Mouse (Mus musculus): Measurements from ENCODE around the gene Bsnd. TPM values are rescaled to one million over a fixed set of nuclear protein-coding genes. Genes with fewer than 3 reads are reported as not detected.
A peak's percentile ranks its signal among the peaks of the same experiment; 100 is the strongest.

Bsnd gene
- polyA plus RNA-seq, 1 experiment from 2014 or later = not detected

- H3K9me3 ChIP-seq = no peaks in the 10 kb centered on the region
- no peak overlapping the region for H3K4me3 ChIP-seq (replicated peaks)
- H3K4me1 ChIP-seq (replicated peaks) = no peaks in the 10 kb centered on the region
- 46% methylated on average over 6 of the region's 6 CpGs for WGBS
- no peaks in the 10 kb centered on the region for H3K36me3 ChIP-seq
- H3K27me3 ChIP-seq = peaks cover 9% of the 10 kb centered on the region; the same call in 1 of the 2 replicates
- no peak for ATAC-seq (ENCODE audit: insufficient number of reproducible peaks, insufficient read depth, low FRiP score, low TSS enrichment, low read depth)
- no peak overlapping the region for H3K4me2 ChIP-seq
- no peak overlapping the region for H3K27ac ChIP-seq
- H3K9ac ChIP-seq (replicated peaks) = no peak overlapping the region
Measured at GRCm38 (mm10) chr4:106514606-106515005, 22.5 kb upstream of the Bsnd start.

DNA sequence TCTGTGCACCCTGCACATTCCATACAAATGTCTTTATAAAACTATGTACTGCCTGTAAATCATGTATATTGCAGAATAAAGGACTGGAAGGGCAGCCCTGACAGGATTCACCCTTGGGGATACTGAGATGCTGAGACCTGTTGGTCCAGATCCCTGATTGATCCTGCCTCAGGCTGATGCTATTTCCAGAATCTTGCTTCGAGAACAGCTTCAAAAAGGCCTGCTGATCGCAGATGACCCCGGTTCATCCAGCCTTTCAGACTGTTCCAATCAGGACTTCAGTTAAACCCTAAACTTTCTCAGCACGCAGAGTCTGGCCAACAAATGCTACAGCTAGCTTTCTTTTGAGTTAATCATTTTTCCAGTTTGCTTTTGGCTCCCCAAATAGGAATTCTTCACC lies 17.8 kb upstream of the Bsnd start:
- Histone ChIP-seq H3K9me3 (no peaks in the 10 kb centered on the region), H3K4me3 (replicated peaks) (no peak overlapping the region), H3K36me3 (no peaks in the 10 kb centered on the region), H3K27me3 (peaks cover 11% of the 10 kb centered on the region), H3K9ac (replicated peaks) (no peak overlapping the region), H3K4me2 (no peak overlapping the region), H3K27ac (no peak overlapping the region), H3K4me1 (replicated peaks) (no peaks in the 10 kb centered on the region)
- ATAC-seq (ENCODE audit: insufficient number of reproducible peaks, insufficient read depth, low FRiP score, low TSS enrichment, low read depth) = no peak
- WGBS = 79% methylated on average over 4 of the region's 4 CpGs

GRCm38 (mm10) chr4:106505453-106506058 lies 13.5 kb upstream of the Bsnd start:
- no peak for ATAC-seq (ENCODE audit: insufficient number of reproducible peaks, insufficient read depth, low FRiP score, low TSS enrichment, low read depth)
- no peak overlapping the region for H3K27ac ChIP-seq
- no peaks in the 10 kb centered on the region for H3K4me1 ChIP-seq (replicated peaks)
- WGBS = 73% methylated on average over 14 of the region's 14 CpGs
- H3K4me3 ChIP-seq (replicated peaks) = no peak overlapping the region
- H3K4me2 ChIP-seq = no peak overlapping the region
- no peaks in the 10 kb centered on the region for H3K36me3 ChIP-seq
- H3K9me3 ChIP-seq = no peaks in the 10 kb centered on the region; the same call in 1 of the 2 replicates
- no peak overlapping the region for H3K9ac ChIP-seq (replicated peaks)
- H3K27me3 ChIP-seq = peaks cover 5% of the 10 kb centered on the region; the same call in 1 of the 2 replicates

DNA sequence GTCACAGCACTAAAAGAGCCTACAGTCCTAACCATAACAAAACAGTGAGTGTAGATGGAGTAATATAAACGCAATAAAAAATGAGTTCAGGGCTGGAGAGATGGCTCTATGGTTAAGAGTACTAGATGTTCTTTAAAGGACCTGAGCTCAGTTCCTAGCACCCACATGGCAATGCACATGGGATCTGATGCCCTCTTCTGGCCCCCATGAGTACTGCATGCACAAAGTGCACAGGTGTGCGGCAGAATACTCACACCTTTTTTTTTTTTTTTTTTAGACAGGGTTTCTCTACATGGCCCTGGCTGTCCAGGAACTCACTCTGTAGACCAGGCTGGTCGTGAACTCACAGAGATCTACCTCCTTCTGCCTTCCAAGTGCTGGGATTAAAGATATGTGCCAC lies 11.5 kb upstream of the Bsnd start:
- no peak overlapping the region for H3K9ac ChIP-seq (replicated peaks)
- no peak overlapping the region for H3K4me3 ChIP-seq (replicated peaks)
- no peaks in the 10 kb centered on the region; the same call in 1 of the 2 replicates for H3K9me3 ChIP-seq
- no peak overlapping the region for H3K4me2 ChIP-seq
- H3K27ac ChIP-seq = no peak overlapping the region
- H3K27me3 ChIP-seq = peaks cover 5% of the 10 kb centered on the region; the same call in 1 of the 2 replicates
- peaks cover 15% of the 10 kb centered on the region for H3K4me1 ChIP-seq (replicated peaks)
- no peaks in the 10 kb centered on the region for H3K36me3 ChIP-seq
- ATAC-seq (ENCODE audit: insufficient number of reproducible peaks, insufficient read depth, low FRiP score, low TSS enrichment, low read depth) = no peak
- 94% methylated on average over 3 of the region's 3 CpGs for WGBS

DNA sequence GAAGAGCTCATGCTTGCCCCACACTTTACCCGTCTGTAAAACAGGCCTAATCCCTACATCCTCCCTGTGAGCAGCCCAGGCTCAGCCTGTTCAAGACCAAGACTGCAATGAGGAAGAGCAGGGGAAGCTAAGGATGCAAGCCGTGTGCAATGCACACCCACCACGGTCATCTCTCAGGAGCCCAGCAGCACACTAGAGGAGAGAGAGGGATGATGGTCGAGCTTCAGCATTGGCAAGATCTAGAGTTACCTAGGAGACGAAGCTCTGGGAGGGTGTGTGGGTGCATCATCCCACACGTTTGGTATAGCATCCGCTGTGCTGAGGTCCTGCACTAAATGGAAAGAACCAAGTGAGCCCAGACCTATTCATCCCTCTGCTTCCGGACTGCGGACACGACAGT lies 8.0 kb upstream of the Bsnd start:
- no peaks in the 10 kb centered on the region; the same call in 1 of the 2 replicates for H3K9me3 ChIP-seq
- H3K4me1 ChIP-seq (replicated peaks) = peaks cover 23% of the 10 kb centered on the region
- no peak overlapping the region for H3K4me3 ChIP-seq (replicated peaks)
- H3K9ac ChIP-seq (replicated peaks) = no peak overlapping the region
- H3K27ac ChIP-seq = no peak overlapping the region
- no peaks in the 10 kb centered on the region for H3K36me3 ChIP-seq
- ATAC-seq (ENCODE audit: insufficient number of reproducible peaks, insufficient read depth, low FRiP score, low TSS enrichment, low read depth) = no peak
- H3K27me3 ChIP-seq = peaks cover 8% of the 10 kb centered on the region; the same call in 1 of the 2 replicates
- 85% methylated on average over 10 of the region's 10 CpGs for WGBS
- H3K4me2 ChIP-seq = no peak overlapping the region

DNA sequence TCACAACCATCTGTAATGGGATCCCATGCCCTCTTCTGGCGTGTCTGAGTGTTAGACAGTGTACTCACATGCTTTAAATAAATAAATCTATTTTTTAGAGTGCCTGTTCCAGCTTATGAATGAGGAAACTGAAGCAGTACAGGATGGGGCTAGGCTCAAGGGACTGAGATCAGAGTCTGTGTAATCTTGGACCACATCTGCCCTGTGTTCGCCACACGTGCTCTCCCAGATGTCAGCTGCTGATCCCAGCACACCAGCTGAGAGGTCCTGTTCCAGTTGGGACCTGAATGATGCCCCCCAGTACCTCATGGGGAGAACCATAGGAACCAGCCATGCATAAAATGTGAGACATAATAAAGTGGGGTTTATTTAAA lies 6.4 kb upstream of the Bsnd start:
- no peak overlapping the region for H3K4me2 ChIP-seq
- WGBS = 36% methylated on average over 3 of the region's 3 CpGs
- H3K36me3 ChIP-seq = no peaks in the 10 kb centered on the region
- peaks cover 23% of the 10 kb centered on the region for H3K4me1 ChIP-seq (replicated peaks)
- peaks cover 8% of the 10 kb centered on the region; the same call in 1 of the 2 replicates for H3K27me3 ChIP-seq
- no peaks in the 10 kb centered on the region; the same call in 1 of the 2 replicates for H3K9me3 ChIP-seq
- H3K9ac ChIP-seq (replicated peaks) = no peak overlapping the region
- H3K4me3 ChIP-seq (replicated peaks) = no peak overlapping the region
- 0 out of 2 replicates have a peak, but pooled peaks have one; percentile 14 for ATAC-seq (ENCODE audit: insufficient number of reproducible peaks, insufficient read depth, low FRiP score, low TSS enrichment, low read depth)
- H3K27ac ChIP-seq = no peak overlapping the region

DNA sequence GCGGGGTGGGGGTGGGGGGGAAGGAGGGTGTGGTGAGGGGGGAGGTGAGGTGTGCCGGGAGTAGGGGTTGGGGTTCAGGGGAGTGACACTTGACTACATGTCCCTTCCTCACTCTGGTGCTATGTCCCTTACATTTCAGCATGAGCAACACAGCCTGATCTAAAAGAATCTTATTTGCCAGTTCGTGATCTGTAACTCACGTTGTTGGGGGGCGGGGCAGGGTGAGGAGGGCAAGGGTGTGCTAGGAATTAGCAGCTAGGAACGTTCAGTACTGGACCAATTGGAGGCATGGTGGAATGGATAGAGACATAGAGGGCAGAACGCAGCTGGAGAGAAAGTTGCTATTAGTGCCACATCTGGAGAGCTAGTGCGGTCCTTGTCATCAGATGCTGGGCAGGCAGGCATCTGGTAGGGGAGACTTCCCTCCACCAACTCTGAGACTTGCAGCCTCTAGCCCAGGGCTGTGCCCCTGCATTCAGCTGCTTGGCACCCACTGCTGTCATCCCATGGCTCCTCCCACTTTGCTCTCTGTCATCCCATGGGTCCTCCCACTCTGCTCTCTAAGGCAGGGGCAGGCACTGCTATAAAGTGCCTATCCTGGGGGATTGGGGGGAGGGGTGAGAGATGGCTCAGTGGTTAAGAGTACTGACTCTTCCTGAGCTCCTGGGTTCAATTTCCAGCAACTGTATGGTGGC lies 5.8 kb upstream of the Bsnd start:
- ATAC-seq (ENCODE audit: insufficient number of reproducible peaks, insufficient read depth, low FRiP score, low TSS enrichment, low read depth) = peak; percentile 22; the same call in 1 of the 2 replicates

DNA sequence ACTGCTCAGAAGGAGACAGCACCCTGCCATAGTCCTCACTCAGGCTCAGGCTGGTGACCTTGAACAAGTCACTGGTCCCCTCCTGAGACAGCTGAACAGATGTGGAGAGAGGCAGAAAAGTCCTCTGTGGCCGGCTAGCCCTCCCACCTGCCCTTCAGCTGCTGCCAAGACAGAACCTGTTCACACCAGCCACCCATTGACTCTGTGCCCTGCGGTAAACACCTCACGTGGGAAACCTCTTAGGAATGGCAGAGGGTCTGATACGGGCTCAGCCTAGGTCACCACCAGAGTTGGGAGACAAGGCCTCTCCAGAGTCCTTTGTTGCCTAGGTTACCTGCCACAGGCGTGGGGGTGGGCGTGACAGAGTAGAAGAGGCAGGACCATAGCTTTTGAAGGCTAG lies 4.8 kb upstream of the Bsnd start:
- 54% methylated on average over 6 of the region's 6 CpGs for WGBS
- H3K9me3 ChIP-seq = no peaks in the 10 kb centered on the region
- H3K4me1 ChIP-seq (replicated peaks) = peaks cover 23% of the 10 kb centered on the region
- no peak overlapping the region for H3K27ac ChIP-seq
- no peak overlapping the region for H3K4me3 ChIP-seq (replicated peaks)
- no peak overlapping the region for H3K9ac ChIP-seq (replicated peaks)
- no peak overlapping the region for H3K4me2 ChIP-seq
- H3K36me3 ChIP-seq = no peaks in the 10 kb centered on the region
- ATAC-seq (ENCODE audit: insufficient number of reproducible peaks, insufficient read depth, low FRiP score, low TSS enrichment, low read depth) = no peak
- peaks cover 12% of the 10 kb centered on the region; the same call in 1 of the 2 replicates for H3K27me3 ChIP-seq

More for the DNA sequence above, 5.8 kb upstream of the Bsnd start:
- peaks cover 8% of the 10 kb centered on the region; the same call in 1 of the 2 replicates for H3K27me3 ChIP-seq
- H3K9me3 ChIP-seq = no peaks in the 10 kb centered on the region
- H3K4me1 ChIP-seq (replicated peaks) = peaks cover 23% of the 10 kb centered on the region
- H3K4me3 ChIP-seq (replicated peaks) = no peak overlapping the region
- no peak overlapping the region for H3K4me2 ChIP-seq
- WGBS = 54% methylated on average over 8 of the region's 8 CpGs
- no peak overlapping the region for H3K9ac ChIP-seq (replicated peaks)
- H3K36me3 ChIP-seq = no peaks in the 10 kb centered on the region
- no peak overlapping the region for H3K27ac ChIP-seq

GRCm38 (mm10) chr4:106493639-106494038 lies 1.6 kb upstream of the Bsnd start:
- H3K4me3 ChIP-seq (replicated peaks) = no peak overlapping the region
- peaks cover 15% of the 10 kb centered on the region; the same call in 1 of the 2 replicates for H3K27me3 ChIP-seq
- no peak overlapping the region for H3K4me2 ChIP-seq
- peaks cover 9% of the 10 kb centered on the region for H3K4me1 ChIP-seq (replicated peaks)
- H3K36me3 ChIP-seq = no peaks in the 10 kb centered on the region
- no peak for ATAC-seq (ENCODE audit: insufficient number of reproducible peaks, insufficient read depth, low FRiP score, low TSS enrichment, low read depth)
- no peaks in the 10 kb centered on the region for H3K9me3 ChIP-seq
- no peak overlapping the region for H3K9ac ChIP-seq (replicated peaks)
- H3K27ac ChIP-seq = no peak overlapping the region
- WGBS = 82% methylated on average over 2 of the region's 2 CpGs

DNA sequence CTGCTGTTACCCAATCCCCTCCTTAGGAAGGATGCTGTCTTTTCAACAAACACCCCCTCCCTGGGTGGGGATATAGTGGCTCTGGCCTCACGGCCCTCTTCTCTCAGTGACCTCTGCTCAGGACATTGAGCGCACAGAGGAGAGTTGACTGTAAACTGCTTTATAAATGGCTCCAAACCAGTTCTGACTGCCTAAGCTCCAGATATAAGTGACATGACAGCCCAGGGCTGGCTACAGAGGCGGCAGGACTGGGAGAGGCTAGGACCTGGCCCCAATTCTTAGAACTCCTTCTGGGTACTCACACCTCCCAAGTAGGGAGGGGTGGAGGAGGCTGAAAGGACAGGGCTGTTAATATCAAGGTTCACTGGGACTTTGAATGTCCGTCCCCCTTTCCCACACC lies 1.5 kb downstream of the Bsnd start:
- H3K9ac ChIP-seq (replicated peaks) = no peak overlapping the region
- H3K4me1 ChIP-seq (replicated peaks) = no peaks in the 10 kb centered on the region

DNA sequence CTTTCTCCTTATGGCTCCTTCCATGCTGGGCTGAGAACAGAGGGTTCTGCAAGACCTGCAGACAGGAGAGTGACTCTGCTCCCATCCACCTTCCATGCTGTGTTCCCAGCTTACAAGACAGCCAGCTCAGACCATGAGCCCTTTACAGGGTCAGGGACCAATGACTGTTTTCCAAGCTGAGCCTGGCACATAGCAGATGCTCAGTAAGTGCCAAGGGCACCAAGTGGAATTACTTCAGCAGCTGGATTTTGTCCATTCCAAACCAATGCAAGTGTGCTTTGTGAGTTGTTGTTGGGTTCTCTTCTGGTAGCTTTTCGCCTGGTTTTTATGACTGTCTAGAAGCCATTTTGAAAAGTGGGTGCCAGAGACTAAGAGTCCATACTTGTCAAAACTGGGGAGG lies 8.3 kb downstream of the Bsnd start:
- peaks cover 50% of the 10 kb centered on the region for H3K27me3 ChIP-seq
- no peak overlapping the region for H3K9ac ChIP-seq (replicated peaks)
- ATAC-seq (ENCODE audit: insufficient number of reproducible peaks, insufficient read depth, low FRiP score, low TSS enrichment, low read depth) = no peak
- no peaks in the 10 kb centered on the region for H3K9me3 ChIP-seq
- 77% methylated on average over 1 of the region's 1 CpGs for whole genome bisulfite sequencing
- no peak overlapping the region for H3K4me3 ChIP-seq (replicated peaks)
- no peaks in the 10 kb centered on the region for H3K36me3 ChIP-seq
- H3K4me1 ChIP-seq (replicated peaks) = 0 out of 2 replicates have a peak, but pooled peaks cover 5% of the 10 kb centered on the region
- no peak overlapping the region for H3K27ac ChIP-seq
- no peak overlapping the region for H3K4me2 ChIP-seq

More for the DNA sequence above, 1.5 kb downstream of the Bsnd start:
- peak; percentile 30; the same call in 1 of the 2 replicates for ATAC-seq (ENCODE audit: insufficient number of reproducible peaks, insufficient read depth, low FRiP score, low TSS enrichment, low read depth)
- Histone ChIP-seq H3K4me2 (no peak overlapping the region), H3K27me3 (0 out of 2 replicates have a peak, but pooled peaks cover 7% of the 10 kb centered on the region), H3K27ac (no peak overlapping the region), H3K4me3 (replicated peaks) (no peak overlapping the region), H3K36me3 (no peaks in the 10 kb centered on the region), H3K9me3 (no peaks in the 10 kb centered on the region)
- WGBS = 48% methylated on average over 4 of the region's 4 CpGs

Data from limb, embryonic 12.5 days (tissue).